Mouse (Mus musculus): ENCODE measurements around the gene Oxsr1. TPM values are rescaled to one million over a fixed set of nuclear protein-coding genes. Genes with fewer than 3 reads are reported as not detected.

Oxsr1 gene
- polyA plus RNA-seq, 1 experiment from 2014 or later = 14.2 TPM

DNA sequence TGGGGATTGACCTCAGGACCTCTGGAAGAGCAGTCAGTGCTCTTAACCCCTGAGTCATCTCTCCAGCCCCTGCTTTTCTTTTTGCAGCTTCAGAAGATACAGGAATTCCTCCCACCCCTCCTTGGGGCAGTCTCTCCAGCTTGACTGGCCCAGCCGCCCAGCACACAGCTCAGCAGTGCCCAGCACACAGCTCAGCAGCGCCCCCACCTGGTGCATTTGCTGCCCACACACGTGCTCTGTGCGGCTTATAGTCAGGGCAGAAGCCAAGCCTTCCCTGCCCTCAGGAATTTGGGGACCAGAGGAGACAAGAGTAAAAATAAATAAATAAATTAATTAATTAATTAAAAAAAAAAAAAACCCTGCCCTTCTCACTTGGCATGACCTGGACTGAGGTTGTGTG is 29.8 kb upstream of the Oxsr1 start:
- no peaks in the 10 kb centered on the region for H3K9me3 ChIP-seq (replicated peaks)
- 32% methylated on average over 4 of the region's 4 CpGs for WGBS
- no peak overlapping the region for H3K9ac ChIP-seq
- no peak overlapping the region for H3K4me3 ChIP-seq (replicated peaks)
- H3K27ac ChIP-seq = no peak overlapping the region
- peak; percentile 79 for ATAC-seq (replicated peaks; ENCODE audit: low FRiP score)
- no peaks in the 10 kb centered on the region for H3K27me3 ChIP-seq
- H3K4me2 ChIP-seq = no peak overlapping the region
- H3K36me3 ChIP-seq = peaks cover 37% of the 10 kb centered on the region
- peaks cover 20% of the 10 kb centered on the region for H3K4me1 ChIP-seq

DNA sequence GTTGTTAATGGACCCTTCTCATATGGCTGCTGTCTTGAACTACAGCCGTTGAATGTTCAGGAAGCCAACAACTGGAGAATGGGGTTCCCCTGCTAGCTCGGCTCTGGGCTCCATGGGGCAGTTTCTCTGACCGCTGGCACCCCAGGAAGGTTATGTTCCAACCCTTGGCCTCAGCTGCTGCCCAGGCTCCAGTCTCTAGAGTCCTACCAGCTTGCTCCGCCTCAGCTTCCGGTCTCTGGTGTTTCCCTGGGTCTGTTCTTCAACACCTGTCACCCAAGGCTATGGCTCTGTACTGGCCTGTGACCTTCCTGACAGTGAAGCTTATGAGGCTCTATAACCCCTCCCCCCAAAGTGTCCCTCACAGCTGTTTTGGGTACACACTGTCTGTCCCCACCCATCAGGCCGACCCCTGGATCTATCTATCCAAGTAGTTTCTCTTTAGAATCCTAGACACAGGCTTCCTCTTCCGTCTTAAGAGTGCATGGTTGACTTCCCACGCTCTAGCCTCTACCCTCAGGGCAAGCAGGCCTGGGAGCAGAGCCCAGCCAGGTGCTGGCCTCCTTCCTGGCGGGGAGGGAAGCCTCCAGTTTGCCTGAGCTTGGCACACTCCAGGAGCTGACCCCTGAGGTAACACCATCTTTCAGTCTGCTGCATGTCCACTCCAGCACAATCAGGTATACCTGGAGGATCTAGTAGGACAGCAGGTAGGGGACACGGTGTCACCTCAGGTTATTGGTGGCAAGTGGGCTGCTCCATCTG is 28.9 kb upstream of the Oxsr1 start:
- Histone ChIP-seq H3K36me3 (peaks cover 47% of the 10 kb centered on the region), H3K9me3 (replicated peaks) (no peaks in the 10 kb centered on the region), H3K4me3 (replicated peaks) (no peak overlapping the region), H3K27ac (peak overlapping the region; percentile 75), H3K27me3 (no peaks in the 10 kb centered on the region), H3K4me1 (peaks cover 18% of the 10 kb centered on the region), H3K4me2 (no peak overlapping the region), H3K9ac (no peak overlapping the region)
- peak; percentile 38 for ATAC-seq (replicated peaks; ENCODE audit: low FRiP score)
- WGBS = 63% methylated on average over 10 of the region's 10 CpGs

DNA sequence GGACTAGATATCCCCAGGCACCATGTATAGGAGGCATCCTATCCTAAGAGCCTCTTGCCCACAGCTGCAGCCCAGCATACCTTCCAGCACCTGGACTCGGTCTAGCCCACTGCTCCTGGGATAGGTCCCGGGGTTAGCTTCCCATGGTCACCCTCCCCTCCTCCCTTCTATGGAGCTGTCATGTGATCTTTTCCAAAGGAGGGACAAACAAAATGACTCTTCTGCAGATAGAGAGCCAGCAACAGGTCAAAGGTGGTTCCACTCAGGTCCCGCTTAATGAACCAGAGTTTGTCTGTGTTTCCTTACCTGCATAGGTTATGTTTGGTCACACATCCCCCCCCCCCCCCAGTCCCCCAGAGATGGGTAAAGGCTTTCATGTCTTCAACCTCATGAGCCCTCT is 28.3 kb upstream of the Oxsr1 start:
- no peaks in the 10 kb centered on the region for H3K27me3 ChIP-seq
- H3K4me2 ChIP-seq = no peak overlapping the region
- peaks cover 15% of the 10 kb centered on the region for H3K4me1 ChIP-seq
- peaks cover 53% of the 10 kb centered on the region for H3K36me3 ChIP-seq
- H3K27ac ChIP-seq = peak overlapping the region; percentile 75
- H3K9me3 ChIP-seq (replicated peaks) = no peaks in the 10 kb centered on the region
- WGBS = 40% methylated on average over 3 of the region's 3 CpGs
- H3K9ac ChIP-seq = no peak overlapping the region
- ATAC-seq (replicated peaks; ENCODE audit: low FRiP score) = no peak; the same call in 1 of the 2 replicates
- no peak overlapping the region for H3K4me3 ChIP-seq (replicated peaks)

DNA sequence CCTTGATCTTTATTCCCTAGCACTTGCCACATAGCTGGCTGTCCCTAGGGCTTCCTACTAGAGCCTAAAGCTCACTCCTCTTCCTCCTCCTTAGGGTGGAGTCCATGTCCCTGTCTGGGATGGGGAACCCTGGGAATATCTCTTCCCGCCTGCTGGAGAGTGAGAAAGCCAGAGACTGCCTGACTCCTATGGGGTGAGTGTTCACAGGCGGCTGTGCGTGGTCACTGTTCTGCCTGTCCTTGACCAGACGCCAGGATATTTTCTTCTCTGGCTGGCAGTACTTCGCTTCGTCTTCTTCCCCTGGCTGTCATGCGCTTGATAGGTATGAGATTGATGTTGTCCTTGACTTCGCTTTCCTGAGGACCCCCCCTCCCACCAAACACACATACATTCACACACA is 24.1 kb upstream of the Oxsr1 start:
- H3K27me3 ChIP-seq = no peaks in the 10 kb centered on the region
- H3K27ac ChIP-seq = no peak overlapping the region
- peaks cover 70% of the 10 kb centered on the region for H3K36me3 ChIP-seq
- peaks cover 25% of the 10 kb centered on the region for H3K4me1 ChIP-seq
- WGBS = 90% methylated on average over 8 of the region's 8 CpGs
- no peak overlapping the region for H3K9ac ChIP-seq
- no peaks in the 10 kb centered on the region for H3K9me3 ChIP-seq (replicated peaks)
- no peak overlapping the region for H3K4me3 ChIP-seq (replicated peaks)
- no peak overlapping the region for H3K4me2 ChIP-seq
- ATAC-seq (replicated peaks; ENCODE audit: low FRiP score) = no peak

DNA sequence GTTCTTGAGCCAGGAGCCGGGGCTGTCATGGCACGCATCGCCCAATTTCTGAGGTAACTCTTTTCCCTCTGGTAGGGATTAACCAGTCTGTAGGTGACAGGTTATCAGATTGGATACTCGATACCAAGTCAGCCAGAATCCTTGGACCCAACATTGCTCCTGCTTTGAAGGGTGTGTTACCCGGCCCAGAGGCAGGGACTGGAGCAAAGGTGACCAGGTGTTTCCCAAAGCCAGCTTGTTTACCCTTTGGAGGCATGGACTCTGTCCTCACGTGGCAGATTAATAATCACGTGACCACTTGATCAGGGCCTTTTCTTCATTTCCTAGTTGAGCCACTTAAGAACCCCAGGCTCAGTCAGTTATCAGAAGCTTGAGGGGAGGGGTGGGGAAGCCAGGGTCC is 20.5 kb upstream of the Oxsr1 start:
- H3K27ac ChIP-seq = no peak overlapping the region
- peak overlapping the region; percentile 81 for H3K4me2 ChIP-seq
- H3K4me1 ChIP-seq = peaks cover 36% of the 10 kb centered on the region
- H3K36me3 ChIP-seq = peaks cover 44% of the 10 kb centered on the region
- no peaks in the 10 kb centered on the region for H3K9me3 ChIP-seq (replicated peaks)
- ATAC-seq (replicated peaks; ENCODE audit: low FRiP score) = no peak
- H3K4me3 ChIP-seq (replicated peaks) = no peak overlapping the region
- WGBS = 83% methylated on average over 7 of the region's 7 CpGs
- no peaks in the 10 kb centered on the region for H3K27me3 ChIP-seq
- no peak overlapping the region for H3K9ac ChIP-seq

DNA sequence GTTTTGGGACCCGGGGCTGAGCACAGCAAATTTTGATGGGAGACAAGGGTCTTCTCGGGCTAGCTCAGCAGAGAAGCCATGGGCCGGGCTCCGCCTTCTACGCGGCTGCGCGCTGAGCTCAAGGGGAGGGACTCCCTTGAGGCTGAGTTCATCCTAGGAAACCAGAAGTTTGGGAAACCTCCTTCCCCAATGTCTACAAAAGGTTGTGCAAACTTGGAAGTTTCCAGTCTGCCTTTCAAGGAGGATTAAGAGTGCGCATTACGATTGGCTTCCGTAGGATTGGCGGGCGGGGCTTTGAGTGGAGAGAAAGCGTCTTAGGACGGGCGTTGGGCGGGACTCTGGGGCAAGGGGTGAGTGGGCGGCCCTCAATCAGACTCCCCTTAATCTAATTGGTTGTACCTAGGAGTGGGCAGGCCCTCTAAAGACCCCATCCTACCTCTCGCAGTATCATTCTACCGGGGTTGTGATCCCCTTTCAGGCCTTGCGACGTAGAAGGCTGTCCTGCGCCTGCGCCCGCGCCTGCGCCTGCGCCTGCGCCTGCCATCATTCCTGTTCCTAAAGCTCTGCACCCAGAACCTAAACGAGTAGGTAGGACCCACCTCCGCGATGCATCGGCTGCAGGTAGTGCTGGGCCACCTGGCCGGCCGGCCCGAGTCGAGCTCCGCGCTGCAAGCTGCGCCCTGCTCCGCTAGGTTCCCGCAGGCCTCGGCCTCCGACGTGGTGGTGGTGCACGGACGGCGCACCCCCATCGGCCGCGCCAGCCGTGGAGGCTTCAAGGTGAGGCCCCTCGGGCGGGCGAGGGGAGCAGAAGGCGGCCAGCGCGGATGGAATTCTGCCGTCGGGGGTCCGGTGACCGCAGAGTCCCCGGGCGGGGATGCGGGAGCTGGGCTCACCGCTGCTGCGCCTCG is 18.9 kb upstream of the Oxsr1 start, which contains the start of gene Myd88:
Gene Myd88 (minus strand): TSS at position 503 of the 908 bp plus-strand sequence.
- no peaks in the 10 kb centered on the region for H3K27me3 ChIP-seq
- peak within 1 kb of the TSS; percentile 85 for H3K4me3 ChIP-seq (replicated peaks)
- H3K4me1 ChIP-seq = peaks cover 38% of the 10 kb centered on the region
- ATAC-seq (replicated peaks; ENCODE audit: low FRiP score) = peak; percentile 97
- under 1% methylated on average over 68 of the region's 68 CpGs for WGBS
- H3K4me2 ChIP-seq = peak within 1 kb of the TSS; percentile 81
- peaks cover 34% of the 10 kb centered on the region for H3K36me3 ChIP-seq
- H3K27ac ChIP-seq = peak within 1 kb of the TSS; percentile 96
- H3K9ac ChIP-seq = peak within 1 kb of the TSS; percentile 86
- H3K9me3 ChIP-seq (replicated peaks) = no peaks in the 10 kb centered on the region

DNA sequence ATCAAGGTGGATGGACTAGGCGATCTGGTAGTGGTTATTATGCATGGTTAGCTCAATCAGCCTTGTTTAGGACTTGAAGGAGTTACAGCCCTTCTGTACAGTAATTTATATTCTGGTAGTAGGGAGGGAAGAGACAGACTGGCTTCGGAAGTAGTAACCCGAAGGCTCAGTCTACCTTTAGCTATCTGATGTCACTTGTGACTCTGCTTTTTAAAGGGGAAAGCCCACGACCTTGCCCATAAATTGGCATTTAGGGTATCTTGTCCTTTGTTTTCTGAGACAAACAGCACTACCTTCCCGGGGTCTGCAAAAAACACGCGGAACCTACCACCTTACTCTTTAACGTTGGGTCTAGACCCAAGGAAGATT is 18.0 kb upstream of the Oxsr1 start:
- Histone ChIP-seq H3K27me3 (no peaks in the 10 kb centered on the region), H3K4me1 (peaks cover 38% of the 10 kb centered on the region), H3K4me2 (peak overlapping the region; percentile 81), H3K36me3 (peaks cover 28% of the 10 kb centered on the region), H3K27ac (peak overlapping the region; percentile 96), H3K4me3 (replicated peaks) (peak overlapping the region; percentile 85), H3K9me3 (replicated peaks) (no peaks in the 10 kb centered on the region), H3K9ac (peak overlapping the region; percentile 69)
- 4% methylated on average over 8 of the region's 8 CpGs for WGBS
- no peak for ATAC-seq (replicated peaks; ENCODE audit: low FRiP score)

DNA sequence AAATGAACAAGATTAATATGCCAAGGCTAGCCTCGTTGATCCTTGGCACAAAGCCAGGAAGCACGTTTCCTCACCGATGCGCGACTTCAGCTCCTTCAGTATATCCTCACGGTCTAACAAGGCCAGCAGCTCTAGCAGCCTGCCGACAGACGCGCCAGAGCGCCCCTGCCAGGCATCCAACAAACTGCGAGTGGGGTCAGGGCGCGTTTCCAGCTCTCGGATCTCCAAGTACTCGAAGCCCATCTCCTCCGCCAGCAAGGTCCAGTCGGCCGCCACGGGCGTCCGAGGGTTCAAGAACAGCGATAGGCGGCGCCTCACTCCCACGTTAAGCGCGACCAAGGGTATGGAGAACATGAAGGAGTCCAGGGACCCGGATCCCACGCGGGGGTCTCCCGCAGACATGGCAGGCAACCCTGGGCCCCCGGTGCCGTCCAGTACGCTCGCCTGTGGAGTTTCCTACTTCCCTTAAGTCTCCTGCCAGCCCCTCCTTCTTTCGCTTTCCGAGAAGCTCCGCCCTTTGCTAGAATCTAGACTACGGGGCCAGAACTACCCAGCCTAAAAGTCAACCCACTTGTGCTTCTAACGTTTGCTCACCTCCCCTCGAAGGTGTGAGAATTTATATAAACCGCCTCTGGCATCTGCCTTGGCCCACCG is 17.5 kb upstream of the Oxsr1 start, which contains the start of gene Acaa1a:
Gene Acaa1a (plus strand): TSS at position 119 of the 654 bp plus-strand sequence.
- Histone ChIP-seq H3K9me3 (replicated peaks) (no peaks in the 10 kb centered on the region), H3K4me3 (replicated peaks) (peak within 1 kb of the TSS; percentile 85), H3K4me2 (peak within 1 kb of the TSS; percentile 81), H3K9ac (peak within 1 kb of the TSS; percentile 69), H3K36me3 (peaks cover 23% of the 10 kb centered on the region), H3K4me1 (peaks cover 39% of the 10 kb centered on the region), H3K27me3 (no peaks in the 10 kb centered on the region), H3K27ac (peak within 1 kb of the TSS; percentile 96)
- ATAC-seq (replicated peaks; ENCODE audit: low FRiP score) = no peak
- WGBS = 1% methylated on average over 43 of the region's 43 CpGs

DNA sequence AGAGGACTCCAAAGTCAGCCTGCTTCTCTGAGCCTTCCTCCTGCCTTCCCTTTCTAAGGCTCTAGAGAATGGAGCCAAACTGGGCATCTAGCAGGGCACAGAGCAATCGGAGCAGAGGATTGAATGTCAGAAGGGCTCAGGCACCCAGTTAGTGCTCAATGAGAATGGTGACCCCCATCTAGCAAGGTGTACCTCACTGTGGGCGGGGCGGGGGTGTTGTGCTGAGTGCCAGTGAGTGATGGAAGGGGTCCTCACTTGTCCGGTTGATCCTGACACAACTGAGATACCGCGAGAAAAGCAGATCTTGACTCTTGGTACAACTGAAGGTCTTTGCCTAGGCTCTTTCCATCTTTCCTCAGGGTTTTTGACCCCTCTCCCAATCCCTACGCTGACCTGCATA is 16.9 kb upstream of the Oxsr1 start:
- Histone ChIP-seq H3K27me3 (no peaks in the 10 kb centered on the region), H3K9me3 (replicated peaks) (no peaks in the 10 kb centered on the region), H3K36me3 (peaks cover 17% of the 10 kb centered on the region), H3K4me2 (peak overlapping the region; percentile 81), H3K4me1 (peaks cover 44% of the 10 kb centered on the region), H3K4me3 (replicated peaks) (peak overlapping the region; percentile 85), H3K27ac (peak overlapping the region; percentile 96), H3K9ac (no peak overlapping the region; the same call in 1 of the 2 replicates)
- no peak for ATAC-seq (replicated peaks; ENCODE audit: low FRiP score)
- 42% methylated on average over 7 of the region's 7 CpGs for WGBS

DNA sequence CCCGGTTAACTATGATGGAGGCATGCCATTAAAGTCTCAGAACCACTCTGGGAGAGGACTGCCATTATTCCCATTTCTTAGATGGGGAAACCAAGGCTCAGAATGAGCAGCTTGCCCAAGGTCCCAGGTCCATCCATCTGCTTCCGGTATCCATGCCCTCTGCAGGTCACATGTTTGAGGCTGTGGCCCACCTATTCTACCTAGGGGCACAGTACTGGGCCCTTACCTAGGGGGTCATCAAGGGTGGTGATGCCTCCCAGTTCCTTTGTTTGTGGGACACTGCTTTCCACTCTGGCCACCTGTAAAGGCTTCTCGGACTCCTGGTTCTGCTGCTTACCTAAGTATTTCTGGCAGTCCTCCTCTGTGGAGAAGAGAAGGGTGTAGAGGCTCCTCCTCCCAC is 16.1 kb upstream of the Oxsr1 start:
- H3K4me1 ChIP-seq = peaks cover 50% of the 10 kb centered on the region
- 90% methylated on average over 3 of the region's 3 CpGs for WGBS
- H3K9ac ChIP-seq = no peak overlapping the region
- H3K36me3 ChIP-seq = peaks cover 10% of the 10 kb centered on the region
- H3K27ac ChIP-seq = no peak overlapping the region
- H3K4me3 ChIP-seq (replicated peaks) = no peak overlapping the region
- no peak overlapping the region for H3K4me2 ChIP-seq
- H3K27me3 ChIP-seq = no peaks in the 10 kb centered on the region
- no peak for ATAC-seq (replicated peaks; ENCODE audit: low FRiP score)
- H3K9me3 ChIP-seq (replicated peaks) = no peaks in the 10 kb centered on the region

DNA sequence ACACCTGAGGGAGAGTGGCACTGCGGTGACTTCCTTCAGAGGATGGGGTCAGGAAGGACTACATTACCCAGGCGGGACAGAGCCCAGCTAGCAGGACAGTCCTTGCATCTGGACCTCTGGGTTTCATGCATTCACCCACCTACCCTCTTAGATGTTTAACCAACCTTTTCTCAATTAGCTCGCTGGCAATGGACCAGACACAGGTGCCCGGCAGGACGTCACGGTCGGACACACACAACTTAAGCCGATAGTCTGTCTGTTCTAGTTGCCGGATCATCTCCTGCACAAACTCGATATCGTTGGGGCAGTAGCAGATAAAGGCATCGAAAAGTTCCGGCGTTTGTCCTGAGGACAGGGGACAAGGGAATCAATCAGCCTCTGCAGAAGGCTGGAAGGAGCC is 15.6 kb upstream of the Oxsr1 start:
- no peak for ATAC-seq (replicated peaks; ENCODE audit: low FRiP score)
- 73% methylated on average over 14 of the region's 14 CpGs for WGBS
- H3K4me3 ChIP-seq (replicated peaks) = no peak overlapping the region
- H3K4me2 ChIP-seq = no peak overlapping the region
- peaks cover 50% of the 10 kb centered on the region for H3K4me1 ChIP-seq
- H3K27ac ChIP-seq = no peak overlapping the region
- H3K36me3 ChIP-seq = peaks cover 10% of the 10 kb centered on the region
- no peaks in the 10 kb centered on the region for H3K27me3 ChIP-seq
- no peaks in the 10 kb centered on the region for H3K9me3 ChIP-seq (replicated peaks)
- no peak overlapping the region for H3K9ac ChIP-seq

DNA sequence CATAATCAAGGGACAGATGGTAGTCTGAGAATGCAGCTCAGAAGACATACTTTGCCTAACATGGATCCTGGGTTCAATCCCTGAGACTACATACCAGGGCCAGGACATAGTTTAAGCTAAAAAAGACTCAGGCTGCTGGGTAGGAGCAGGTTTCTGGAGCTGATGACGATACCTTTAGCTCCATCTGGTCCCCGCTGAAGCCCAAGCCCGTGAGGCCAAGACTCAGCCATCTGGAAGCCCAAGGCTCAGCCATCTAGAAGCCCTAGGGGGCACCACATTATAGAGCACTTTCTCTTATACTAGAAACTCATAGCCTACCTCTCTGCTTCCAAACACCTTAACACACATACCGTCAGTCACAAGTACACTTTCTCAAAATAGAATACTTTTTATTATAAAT is 13.3 kb upstream of the Oxsr1 start:
- Histone ChIP-seq H3K4me3 (replicated peaks) (no peak overlapping the region), H3K36me3 (peaks cover 10% of the 10 kb centered on the region), H3K9me3 (replicated peaks) (no peaks in the 10 kb centered on the region), H3K9ac (no peak overlapping the region), H3K4me1 (peaks cover 38% of the 10 kb centered on the region), H3K27ac (no peak overlapping the region), H3K4me2 (no peak overlapping the region), H3K27me3 (no peaks in the 10 kb centered on the region)
- WGBS = 87% methylated on average over 4 of the region's 4 CpGs
- no peak for ATAC-seq (replicated peaks; ENCODE audit: low FRiP score)

All from kidney, embryonic 15.5 days (tissue).